Mouse (Mus musculus) skeletal muscle tissue, adult 2 months (tissue): ENCODE data around the gene Nck1.
A peak's percentile ranks its signal among the peaks of the same experiment; 100 is the strongest.

Experiments used
- DNase-seq: peaks from one replicate; pipeline ENCODE4 v3.0.0-alpha.2; 2012; ENCODE audit warnings: low read depth, low spot score

The Nck1 gene

GRCm38 (mm10) chr9:100535618-100536262, 10.2 kb downstream of the Nck1 start:
- DNase-seq: no peak

GRCm38 (mm10) chr9:100534686-100535085, 11.2 kb downstream of the Nck1 start:
- no peak for DNase-seq

GRCm38 (mm10) chr9:100532847-100533505, 13.0 kb downstream of the Nck1 start:
- no peak for DNase-seq

GRCm38 (mm10) chr9:100531296-100531695, 14.6 kb downstream of the Nck1 start:
- DNase-seq: peak; percentile 36

GRCm38 (mm10) chr9:100525225-100525624, 20.7 kb downstream of the Nck1 start:
- DNase-seq: no peak

- no peak for DNase-seq
Measured at GRCm38 (mm10) chr9:100522029-100522428, 23.9 kb downstream of the Nck1 start.

- DNase-seq: peak; percentile 52
Measured at GRCm38 (mm10) chr9:100520586-100520985, 25.3 kb downstream of the Nck1 start.

- DNase-seq: no peak
Measured at GRCm38 (mm10) chr9:100520012-100520411, 25.9 kb downstream of the Nck1 start.

- peak; percentile 31 for DNase-seq
Measured at GRCm38 (mm10) chr9:100507581-100507980, 38.4 kb downstream of the Nck1 start.

GRCm38 (mm10) chr9:100506652-100507051, 39.3 kb downstream of the Nck1 start:
- peak; percentile 58 for DNase-seq

GRCm38 (mm10) chr9:100505498-100505897, 40.4 kb downstream of the Nck1 start:
- DNase-seq: no peak

- DNase-seq: no peak
Measured at GRCm38 (mm10) chr9:100493611-100494261, 52.2 kb downstream of the Nck1 start.

- DNase-seq: no peak
Measured at GRCm38 (mm10) chr9:100491424-100491823, 54.5 kb downstream of the Nck1 start.

GRCm38 (mm10) chr9:100488969-100489368, 57.0 kb downstream of the Nck1 start:
- DNase-seq: no peak

GRCm38 (mm10) chr9:100488056-100488713, 57.7 kb downstream of the Nck1 start:
- peak; percentile 43 for DNase-seq

- DNase-seq: peak; percentile 50
Measured at GRCm38 (mm10) chr9:100486431-100486830, 59.5 kb downstream of the Nck1 start, which contains the start of gene Il20rb. Gene Il20rb (minus strand): TSS chr9:100486788.

GRCm38 (mm10) chr9:100483318-100483717, 62.6 kb downstream of the Nck1 start:
- peak; percentile 50 for DNase-seq

GRCm38 (mm10) chr9:100481626-100482025, 64.3 kb downstream of the Nck1 start:
- no peak for DNase-seq

GRCm38 (mm10) chr9:100474056-100474455, 71.9 kb downstream of the Nck1 start:
- DNase-seq: no peak

- DNase-seq: no peak
Measured at GRCm38 (mm10) chr9:100473361-100473760, 72.6 kb downstream of the Nck1 start.

GRCm38 (mm10) chr9:100472931-100473330, 73.0 kb downstream of the Nck1 start:
- no peak for DNase-seq

GRCm38 (mm10) chr9:100471605-100471953, 74.4 kb downstream of the Nck1 start:
- DNase-seq: no peak
